Mouse (Mus musculus): Measurements from ENCODE around the gene Khdc1c.

- no peak for TF ChIP-seq POLR2A (IDR thresholded peaks at IDR 0.05; ENCODE audit: control insufficient read depth, extremely low read depth, insufficient read depth, low read length, poor library complexity)
- no peak for TF ChIP-seq CTCF (IDR thresholded peaks at IDR 0.05; ENCODE audit: borderline replicate concordance, control insufficient read depth, extremely low read depth, insufficient read depth, low read length, poor library complexity)
Measured at GRCm38 (mm10) chr1:21402804-21403203, 34.7 kb downstream of the Khdc1c start.

Measured in thymus, adult 2 months (tissue).